Mouse (Mus musculus): ENCODE measurements around the gene Glipr1l3.
"Not testable (repeated sequence)": the region's sequence is repeated elsewhere in the genome, so short reads cannot be mapped to it uniquely, and the experiment has no call there.

The Glipr1l3 gene

GRCm38 (mm10) chr10:112159882-112160560, at the start of gene Glipr1l3:
Gene Glipr1l3 (minus strand): TSS chr10:112160327.
- peak; percentile 93 for DNase-seq

GRCm38 (mm10) chr10:112203463-112203862, 43.3 kb upstream of the Glipr1l3 start:
- DNase-seq: peak; percentile 51

- DNase-seq: not testable (repeated sequence)
Observed at GRCm38 (mm10) chr10:112193919-112194318, 33.8 kb upstream of the Glipr1l3 start.

GRCm38 (mm10) chr10:112177027-112177426, 16.9 kb upstream of the Glipr1l3 start:
- not testable (repeated sequence) for DNase-seq

- DNase-seq: no peak
Observed at GRCm38 (mm10) chr10:112163168-112163766, 3.1 kb upstream of the Glipr1l3 start, which contains the start of gene Caps2. Gene Caps2 (plus strand): TSS chr10:112163621.

GRCm38 (mm10) chr10:112139834-112140233, 20.3 kb downstream of the Glipr1l3 start:
- no peak for DNase-seq

GRCm38 (mm10) chr10:112138871-112139430, 21.2 kb downstream of the Glipr1l3 start:
- no peak for DNase-seq

- peak; percentile 29 for DNase-seq
Observed at GRCm38 (mm10) chr10:112138050-112138870, 21.9 kb downstream of the Glipr1l3 start.

DNA sequence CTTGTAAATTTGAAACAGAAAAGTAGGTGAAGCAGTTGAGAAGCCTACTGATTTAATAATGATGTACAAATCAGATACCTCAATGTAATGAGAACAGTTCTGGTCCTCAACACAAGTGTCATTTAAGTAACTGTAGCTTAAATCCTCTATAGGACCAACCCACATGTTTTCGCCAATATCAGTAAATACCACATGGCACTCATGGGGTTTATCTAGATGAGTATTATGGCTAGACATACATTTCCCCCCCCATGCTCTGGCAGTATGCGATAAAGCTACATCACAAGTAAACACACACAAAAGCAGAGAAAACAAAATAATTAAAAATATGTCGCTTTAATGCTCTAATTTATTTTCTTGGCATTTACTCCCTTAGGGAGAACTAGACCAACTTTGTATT, 27.9 kb downstream of the Glipr1l3 start:
- DNase-seq: no peak

DNA sequence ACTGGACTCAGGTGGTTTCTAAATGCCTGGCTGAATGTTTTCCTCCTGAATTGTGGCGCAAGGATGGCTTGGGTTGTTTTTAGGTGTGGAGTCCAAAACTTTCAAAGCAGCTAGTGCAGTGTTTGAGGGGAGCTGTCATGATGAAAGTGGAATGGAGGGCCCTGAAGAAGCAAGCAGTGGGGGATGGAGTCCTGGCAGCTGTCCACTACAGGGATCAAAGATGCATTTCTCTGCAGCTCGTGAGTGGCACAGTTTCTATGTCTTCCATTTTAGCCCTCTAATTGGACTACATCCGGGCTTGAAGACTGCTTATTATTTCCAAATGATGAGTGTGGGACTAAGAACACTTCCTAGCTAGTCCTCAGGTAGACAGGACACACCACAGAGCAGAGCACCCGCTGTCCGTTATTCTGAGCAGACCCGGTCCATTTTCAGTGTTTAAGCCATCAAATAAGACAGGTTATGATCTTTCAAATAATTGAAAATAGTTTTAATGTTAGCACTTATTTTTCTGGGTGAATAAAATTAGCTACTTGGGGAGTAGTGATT, 32.4 kb downstream of the Glipr1l3 start:
- DNase-seq: not testable (repeated sequence)

GRCm38 (mm10) chr10:112125090-112125489, 35.0 kb downstream of the Glipr1l3 start:
- DNase-seq: not testable (repeated sequence)

DNA sequence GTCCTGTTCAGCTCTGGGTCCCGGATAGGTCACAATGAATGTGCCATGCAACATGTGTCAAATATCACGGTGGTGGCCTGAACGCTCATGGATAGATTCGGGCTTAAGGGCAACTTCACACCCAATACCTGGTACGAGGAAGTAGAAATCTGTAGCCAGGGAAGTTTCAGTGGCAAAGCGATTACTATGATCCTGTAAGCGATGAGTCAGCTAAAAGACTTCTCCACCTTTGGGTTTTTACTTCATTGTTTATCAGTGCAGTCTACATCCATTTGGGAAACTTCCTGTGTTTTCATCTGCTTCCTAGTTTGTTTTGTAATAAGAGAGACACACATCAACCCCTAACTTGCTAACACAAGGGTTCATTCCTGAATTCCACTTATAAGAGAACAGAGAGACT, 49.7 kb downstream of the Glipr1l3 start:
- DNase-seq: no peak

GRCm38 (mm10) chr10:112105785-112106184, 54.3 kb downstream of the Glipr1l3 start:
- peak; percentile 25 for DNase-seq

All from right cerebral cortex, adult 18-20 months (tissue).